Mouse (Mus musculus) kidney, adult 2 months (tissue): ENCODE measurements around the gene Pnpla1. TPM values are rescaled to one million over a fixed set of nuclear protein-coding genes. Genes with fewer than 3 reads are reported as not detected.
"Not testable (repeated sequence)": the region's sequence is repeated elsewhere in the genome, so short reads cannot be mapped to it uniquely, and the experiment has no call there.

Experiments
- DNase-seq: peaks from one replicate; pipeline ENCODE4 v3.0.0; 2021
- H3K27ac ChIP-seq: fragments of 200-500 bp; 2 replicates; pipeline ENCODE4 v1.5.1; 2012; ENCODE audit warnings: low read depth, low read length, control low read depth, inconsistent platforms; ENCODE audit not compliant: insufficient read depth
- H3K27me3 ChIP-seq: fragments of 200-500 bp; replicated peaks from 2 replicates; pipeline ENCODE4 v1.6.1; 2012; ENCODE audit warnings: mild to moderate bottlenecking, moderate library complexity, low read length, inconsistent platforms; ENCODE audit not compliant: control insufficient read depth, insufficient read depth
- H3K36me3 ChIP-seq: fragments of 200-500 bp; 2 replicates; pipeline ENCODE4 v1.6.1; 2012; ENCODE audit warnings: mild to moderate bottlenecking, moderate library complexity, low read length, inconsistent platforms; ENCODE audit not compliant: control insufficient read depth, insufficient read depth
- H3K4me1 ChIP-seq: fragments of 200-500 bp; 2 replicates; pipeline ENCODE4 v1.6.1; 2011; ENCODE audit warnings: low read length; ENCODE audit not compliant: control insufficient read depth, insufficient read depth
- H3K4me3 ChIP-seq: fragments of 200-500 bp; 2 replicates; pipeline ENCODE4 v1.5.1; 2011; ENCODE audit warnings: mild to moderate bottlenecking, low read depth, low read length, control low read depth; ENCODE audit not compliant: insufficient read depth
- CTCF ChIP-seq: fragments of 200-500 bp; conservative IDR thresholded peaks from 2 replicates; pipeline ENCODE4 v1.5.1; 2011; ENCODE audit warnings: low read depth, mild to moderate bottlenecking, control low read depth, low read length, moderate library complexity, mixed read lengths; ENCODE audit not compliant: insufficient read depth, insufficient read length
- POLR2A ChIP-seq: fragments of 200-500 bp; IDR thresholded peaks from one replicate; pipeline ENCODE4 v1.6.1; 2011; ENCODE audit warnings: low read depth, low read length, control low read depth
- WGBS: fragments of 180-500 bp; shearing (Covaris S2); methylation state at CpG from one replicate; pipeline ENCODE4 v1.1.7; 2018; 5-methylcytosine and 5-hydroxymethylcytosine counted together
- polyA plus RNA-seq: library from polyadenylated mRNA; depleted of rRNA; stranded (reverse); fragments of >200 nt; gene quantifications from 2 replicates; pipeline ENCODE4 v1.2.3, GENCODE M21; 2012; rRNA removed

The Pnpla1 gene
- polyA plus RNA-seq = 0.04 TPM in 1 of 2 replicates, not detected in the other

GRCm38 (mm10) chr17:28858205-28858604, at the start of gene Pnpla1:
Gene Pnpla1, plus strand, starts transcription at chr17:28858411.
- Histone ChIP-seq H3K4me1 (no peaks in the 10 kb centered on the region), H3K36me3 (no peaks in the 10 kb centered on the region), H3K27me3 (no peaks in the 10 kb centered on the region), H3K4me3 (no peak within 1 kb of the TSS), H3K27ac (no peak within 1 kb of the TSS)
- no peak for DNase-seq
- no peak for TF ChIP-seq POLR2A
- no peak for TF ChIP-seq CTCF
- 48% methylated on average over 12 of the region's 12 CpGs for WGBS

- H3K4me1 ChIP-seq = peaks cover 4% of the 10 kb centered on the region; the same call in 1 of the 2 replicates
- peak; percentile 56 for DNase-seq
- no peak overlapping the region for H3K27ac ChIP-seq
- no peaks in the 10 kb centered on the region for H3K36me3 ChIP-seq
- H3K27me3 ChIP-seq = no peaks in the 10 kb centered on the region
- whole genome bisulfite sequencing = 89% methylated on average over 8 of the region's 8 CpGs
- H3K4me3 ChIP-seq = no peak overlapping the region
- TF ChIP-seq CTCF (no peak), POLR2A (no peak)
These were observed 49.5 kb upstream of the Pnpla1 start for GRCm38 (mm10) chr17:28808714-28809113.

- WGBS = 95% methylated on average over 10 of the region's 10 CpGs
- H3K27ac ChIP-seq = no peak overlapping the region
- no peak overlapping the region for H3K4me3 ChIP-seq
These were observed 48.9 kb upstream of the Pnpla1 start for GRCm38 (mm10) chr17:28809175-28809831.

GRCm38 (mm10) chr17:28812345-28812744, 45.9 kb upstream of the Pnpla1 start:
- H3K36me3 ChIP-seq = no peaks in the 10 kb centered on the region
- peak; percentile 61 for DNase-seq
- TF ChIP-seq CTCF = no peak
- TF ChIP-seq POLR2A = no peak
- no peak overlapping the region for H3K4me3 ChIP-seq
- H3K4me1 ChIP-seq = peaks cover 14% of the 10 kb centered on the region; the same call in 1 of the 2 replicates
- WGBS = 51% methylated on average over 10 of the region's 10 CpGs
- H3K27ac ChIP-seq = no peak overlapping the region
- H3K27me3 ChIP-seq = no peaks in the 10 kb centered on the region

More at GRCm38 (mm10) chr17:28809175-28809831, 48.9 kb upstream of the Pnpla1 start:
- H3K4me1 ChIP-seq = peaks cover 4% of the 10 kb centered on the region; the same call in 1 of the 2 replicates
- no peak for TF ChIP-seq CTCF
- no peak for TF ChIP-seq POLR2A
- no peak for DNase-seq
- no peaks in the 10 kb centered on the region for H3K36me3 ChIP-seq
- H3K27me3 ChIP-seq = no peaks in the 10 kb centered on the region

GRCm38 (mm10) chr17:28814529-28815097, 43.6 kb upstream of the Pnpla1 start:
- no peak overlapping the region for H3K4me3 ChIP-seq
- no peak overlapping the region for H3K27ac ChIP-seq
- H3K27me3 ChIP-seq = no peaks in the 10 kb centered on the region
- WGBS = 70% methylated on average over 18 of the region's 18 CpGs
- H3K36me3 ChIP-seq = no peaks in the 10 kb centered on the region; the same call in 1 of the 2 replicates
- peak; percentile 52 for DNase-seq
- H3K4me1 ChIP-seq = peaks cover 14% of the 10 kb centered on the region; the same call in 1 of the 2 replicates
- TF ChIP-seq POLR2A = no peak
- TF ChIP-seq CTCF = no peak

GRCm38 (mm10) chr17:28815384-28816004, 42.7 kb upstream of the Pnpla1 start:
- H3K4me1 ChIP-seq = peaks cover 14% of the 10 kb centered on the region; the same call in 1 of the 2 replicates
- H3K27ac ChIP-seq = no peak overlapping the region
- WGBS = 50% methylated on average over 10 of the region's 10 CpGs
- H3K27me3 ChIP-seq = no peaks in the 10 kb centered on the region
- no peak overlapping the region for H3K4me3 ChIP-seq
- no peak for TF ChIP-seq CTCF
- TF ChIP-seq POLR2A = no peak
- DNase-seq = no peak
- no peaks in the 10 kb centered on the region; the same call in 1 of the 2 replicates for H3K36me3 ChIP-seq

- not testable (repeated sequence) for H3K36me3 ChIP-seq, H3K27me3 ChIP-seq, DNase-seq, H3K27ac ChIP-seq, H3K4me3 ChIP-seq
- WGBS = 92% methylated on average over 10 of the region's 10 CpGs
- H3K4me1 ChIP-seq = peaks cover 14% of the 10 kb centered on the region; the same call in 1 of the 2 replicates
These were observed 41.9 kb upstream of the Pnpla1 start for GRCm38 (mm10) chr17:28816326-28816725.
